Mouse (Mus musculus) liver, embryonic 13.5 days (tissue): ENCODE measurements at regions not wholly inside any gene's neighbourhood (a gene's known extent, or its start where the extent isn't known, plus 50 kb on each side); places are given as distances from the start of the nearest gene placed in this dataset.

Source experiments
- ATAC-seq: fragments of 200-750 bp; cut with Nextera tagmentation; 2 replicates; pipeline ENCODE4 v1.8.0; 2017; ENCODE audit warnings: low read depth, mild to moderate bottlenecking, moderate number of reproducible peaks, moderate library complexity
- DNase-seq: peaks from one replicate; pipeline ENCODE4 v3.0.0; 2022
- H3K27ac ChIP-seq: fragments of 300-500 bp; sonication (generic); 2 replicates; pipeline ENCODE4 v1.5.1; 2015; ENCODE audit warnings: moderate library complexity, mild to moderate bottlenecking, inconsistent platforms
- H3K27me3 ChIP-seq: fragments of 300-500 bp; sonication (generic); 2 replicates; pipeline ENCODE4 v1.6.1; 2015; ENCODE audit warnings: mild to moderate bottlenecking, inconsistent platforms
- H3K36me3 ChIP-seq: fragments of 300-500 bp; sonication (generic); 2 replicates; pipeline ENCODE4 v1.6.1; 2015; ENCODE audit warnings: mild to moderate bottlenecking, inconsistent platforms
- H3K4me1 ChIP-seq: fragments of 300-500 bp; sonication (generic); replicated peaks from 2 replicates; pipeline ENCODE4 v1.6.1; 2015; ENCODE audit warnings: inconsistent platforms
- H3K4me2 ChIP-seq: fragments of 300-500 bp; sonication (generic); 2 replicates; pipeline ENCODE4 v1.6.1; 2015; ENCODE audit warnings: inconsistent platforms, mild to moderate bottlenecking, moderate library complexity
- H3K4me3 ChIP-seq: fragments of 300-500 bp; sonication (generic); replicated peaks from 2 replicates; pipeline ENCODE4 v1.5.1; 2015; ENCODE audit warnings: mild to moderate bottlenecking, inconsistent platforms
- H3K9ac ChIP-seq: fragments of 300-500 bp; sonication (generic); 2 replicates; pipeline ENCODE4 v1.6.1; 2015; ENCODE audit warnings: mild to moderate bottlenecking, inconsistent platforms
- H3K9me3 ChIP-seq: fragments of 300-500 bp; sonication (generic); replicated peaks from 2 replicates; pipeline ENCODE4 v1.6.1; 2016; ENCODE audit warnings: inconsistent platforms
- WGBS: fragments of 180-500 bp; shearing (Covaris S2); methylation state at CpG from one replicate; pipeline ENCODE4 v1.1.7; 2015; ENCODE audit not compliant: insufficient replicate concordance; 5-methylcytosine and 5-hydroxymethylcytosine counted together

GRCm38 (mm10) chr9:33543301-33543700, 907.3 kb downstream of the Ets1 start:
- Histone ChIP-seq H3K4me1 (no peaks in the 10 kb centered on the region), H3K36me3 (no peaks in the 10 kb centered on the region), H3K4me3 (no peak overlapping the region), H3K9me3 (no peaks in the 10 kb centered on the region; the same call in 1 of the 2 replicates), H3K27me3 (no peaks in the 10 kb centered on the region), H3K27ac (no peak overlapping the region), H3K4me2 (no peak overlapping the region), H3K9ac (no peak overlapping the region)
- 59% methylated on average over 5 of the region's 5 CpGs for WGBS
- ATAC-seq (no peak), DNase-seq (no peak)

- H3K4me2 ChIP-seq = no peak overlapping the region
- DNase-seq (no peak), ATAC-seq (no peak)
- H3K4me3 ChIP-seq = no peak overlapping the region
- no peaks in the 10 kb centered on the region for H3K36me3 ChIP-seq
- H3K27me3 ChIP-seq = no peaks in the 10 kb centered on the region
- H3K9me3 ChIP-seq = no peaks in the 10 kb centered on the region; the same call in 1 of the 2 replicates
- WGBS = 44% methylated on average over 4 of the region's 4 CpGs
- H3K27ac ChIP-seq = no peak overlapping the region
- no peaks in the 10 kb centered on the region for H3K4me1 ChIP-seq
- no peak overlapping the region for H3K9ac ChIP-seq
These were observed 910.2 kb downstream of the Ets1 start for GRCm38 (mm10) chr9:33546126-33546737.

- no peak for ATAC-seq
- no peaks in the 10 kb centered on the region for H3K27me3 ChIP-seq
- H3K9ac ChIP-seq = no peak overlapping the region
- H3K4me2 ChIP-seq = no peak overlapping the region
- 69% methylated on average over 5 of the region's 5 CpGs for WGBS
- no peaks in the 10 kb centered on the region; the same call in 1 of the 2 replicates for H3K9me3 ChIP-seq
- DNase-seq = no peak
- H3K4me1 ChIP-seq = no peaks in the 10 kb centered on the region
- H3K27ac ChIP-seq = no peak overlapping the region
- no peak overlapping the region for H3K4me3 ChIP-seq
- H3K36me3 ChIP-seq = no peaks in the 10 kb centered on the region
These were observed 913.4 kb downstream of the Ets1 start for GRCm38 (mm10) chr9:33549395-33549794.

GRCm38 (mm10) chr9:33571990-33572389, 913.7 kb upstream of the Kirrel3 start:
- no peaks in the 10 kb centered on the region for H3K4me1 ChIP-seq
- no peak overlapping the region for H3K9ac ChIP-seq
- H3K9me3 ChIP-seq = no peaks in the 10 kb centered on the region
- no peak overlapping the region for H3K27ac ChIP-seq
- no peak overlapping the region for H3K4me3 ChIP-seq
- H3K36me3 ChIP-seq = no peaks in the 10 kb centered on the region
- H3K27me3 ChIP-seq = no peaks in the 10 kb centered on the region
- WGBS = 60% methylated on average over 2 of the region's 2 CpGs
- no peak overlapping the region for H3K4me2 ChIP-seq
- DNase-seq (no peak), ATAC-seq (no peak)

GRCm38 (mm10) chr9:33611511-33611910, 874.2 kb upstream of the Kirrel3 start:
- no peak for ATAC-seq
- 22% methylated on average over 1 of the region's 1 CpGs for WGBS
- no peak for DNase-seq
- Histone ChIP-seq H3K4me2 (no peak overlapping the region), H3K36me3 (no peaks in the 10 kb centered on the region), H3K4me1 (no peaks in the 10 kb centered on the region), H3K27me3 (no peaks in the 10 kb centered on the region), H3K27ac (no peak overlapping the region), H3K9me3 (no peaks in the 10 kb centered on the region), H3K9ac (no peak overlapping the region), H3K4me3 (no peak overlapping the region)

- Histone ChIP-seq H3K36me3 (no peaks in the 10 kb centered on the region), H3K4me3 (no peak overlapping the region), H3K27me3 (no peaks in the 10 kb centered on the region), H3K4me2 (no peak overlapping the region), H3K27ac (no peak overlapping the region), H3K4me1 (no peaks in the 10 kb centered on the region), H3K9ac (no peak overlapping the region), H3K9me3 (no peaks in the 10 kb centered on the region)
- ATAC-seq (no peak), DNase-seq (no peak)
- WGBS = 56% methylated on average over 1 of the region's 1 CpGs
These were observed 861.3 kb upstream of the Kirrel3 start for GRCm38 (mm10) chr9:33624378-33624777.

GRCm38 (mm10) chr9:33629731-33630473, 855.8 kb upstream of the Kirrel3 start:
- Histone ChIP-seq H3K27me3 (no peaks in the 10 kb centered on the region), H3K9ac (no peak overlapping the region), H3K9me3 (no peaks in the 10 kb centered on the region), H3K4me2 (no peak overlapping the region), H3K27ac (no peak overlapping the region), H3K4me3 (no peak overlapping the region), H3K4me1 (no peaks in the 10 kb centered on the region), H3K36me3 (no peaks in the 10 kb centered on the region)
- 55% methylated on average over 6 of the region's 6 CpGs for WGBS
- ATAC-seq (no peak), DNase-seq (no peak)

GRCm38 (mm10) chr9:33662978-33663377, 822.7 kb upstream of the Kirrel3 start:
- DNase-seq (no peak), ATAC-seq (no peak)
- WGBS = 70% methylated on average over 5 of the region's 5 CpGs

GRCm38 (mm10) chr9:33681129-33681528, 804.6 kb upstream of the Kirrel3 start:
- no peaks in the 10 kb centered on the region for H3K27me3 ChIP-seq
- no peak for DNase-seq
- H3K9ac ChIP-seq = no peak overlapping the region
- ATAC-seq = no peak
- WGBS = 24% methylated on average over 1 of the region's 1 CpGs
- no peaks in the 10 kb centered on the region; the same call in 1 of the 2 replicates for H3K9me3 ChIP-seq
- H3K27ac ChIP-seq = no peak overlapping the region
- no peak overlapping the region for H3K4me3 ChIP-seq
- H3K4me2 ChIP-seq = no peak overlapping the region
- H3K4me1 ChIP-seq = no peaks in the 10 kb centered on the region
- no peaks in the 10 kb centered on the region for H3K36me3 ChIP-seq

More at GRCm38 (mm10) chr9:33662978-33663377, 822.7 kb upstream of the Kirrel3 start:
- Histone ChIP-seq H3K27me3 (no peaks in the 10 kb centered on the region), H3K27ac (no peak overlapping the region), H3K9me3 (no peaks in the 10 kb centered on the region), H3K4me2 (no peak overlapping the region), H3K4me1 (no peaks in the 10 kb centered on the region), H3K9ac (no peak overlapping the region), H3K36me3 (no peaks in the 10 kb centered on the region), H3K4me3 (no peak overlapping the region)

- H3K27ac ChIP-seq = no peak overlapping the region
- H3K9me3 ChIP-seq = 0 out of 2 replicates have a peak, but pooled peaks cover 3% of the 10 kb centered on the region
- no peak for ATAC-seq
- no peak overlapping the region for H3K9ac ChIP-seq
- no peak overlapping the region for H3K4me3 ChIP-seq
- no peaks in the 10 kb centered on the region for H3K4me1 ChIP-seq
- DNase-seq = no peak
- no peak overlapping the region for H3K4me2 ChIP-seq
- H3K36me3 ChIP-seq = no peaks in the 10 kb centered on the region
- H3K27me3 ChIP-seq = no peaks in the 10 kb centered on the region
- WGBS = 47% methylated on average over 4 of the region's 4 CpGs
These were observed 794.0 kb upstream of the Kirrel3 start for GRCm38 (mm10) chr9:33691731-33692130.

- WGBS = 67% methylated on average over 2 of the region's 2 CpGs
- Histone ChIP-seq H3K4me3 (no peak overlapping the region), H3K36me3 (no peaks in the 10 kb centered on the region), H3K9ac (no peak overlapping the region), H3K4me2 (no peak overlapping the region), H3K27me3 (no peaks in the 10 kb centered on the region), H3K27ac (no peak overlapping the region), H3K9me3 (no peaks in the 10 kb centered on the region), H3K4me1 (no peaks in the 10 kb centered on the region)
- ATAC-seq = no peak
- no peak for DNase-seq
These were observed 768.1 kb upstream of the Kirrel3 start for GRCm38 (mm10) chr9:33717614-33718013.

- Histone ChIP-seq H3K9me3 (no peaks in the 10 kb centered on the region), H3K27ac (no peak overlapping the region), H3K4me3 (no peak overlapping the region), H3K4me2 (no peak overlapping the region), H3K4me1 (no peaks in the 10 kb centered on the region), H3K27me3 (no peaks in the 10 kb centered on the region), H3K36me3 (no peaks in the 10 kb centered on the region), H3K9ac (no peak overlapping the region)
- WGBS = 53% methylated on average over 1 of the region's 1 CpGs
- DNase-seq = no peak
- no peak for ATAC-seq
These were observed 760.9 kb upstream of the Kirrel3 start for GRCm38 (mm10) chr9:33724811-33725210.
